Mouse (Mus musculus) thymus, adult 2 months (tissue): ENCODE measurements around the gene Ppp1r9a.

Source experiments
- CTCF ChIP-seq: fragments of 200-500 bp; IDR thresholded peaks from 2 replicates; pipeline ENCODE4 v1.5.1; 2012; ENCODE audit warnings: mild to moderate bottlenecking, control low read depth, low read length, moderate library complexity, borderline replicate concordance; ENCODE audit not compliant: control insufficient read depth, poor library complexity, insufficient read depth; ENCODE audit errors: extremely low read depth
- POLR2A ChIP-seq: fragments of 200-500 bp; IDR thresholded peaks from 2 replicates; pipeline ENCODE4 v1.6.1; 2012; ENCODE audit warnings: mild to moderate bottlenecking, low read length, control low read depth, moderate library complexity; ENCODE audit not compliant: control insufficient read depth, poor library complexity, insufficient read depth; ENCODE audit errors: extremely low read depth

DNA sequence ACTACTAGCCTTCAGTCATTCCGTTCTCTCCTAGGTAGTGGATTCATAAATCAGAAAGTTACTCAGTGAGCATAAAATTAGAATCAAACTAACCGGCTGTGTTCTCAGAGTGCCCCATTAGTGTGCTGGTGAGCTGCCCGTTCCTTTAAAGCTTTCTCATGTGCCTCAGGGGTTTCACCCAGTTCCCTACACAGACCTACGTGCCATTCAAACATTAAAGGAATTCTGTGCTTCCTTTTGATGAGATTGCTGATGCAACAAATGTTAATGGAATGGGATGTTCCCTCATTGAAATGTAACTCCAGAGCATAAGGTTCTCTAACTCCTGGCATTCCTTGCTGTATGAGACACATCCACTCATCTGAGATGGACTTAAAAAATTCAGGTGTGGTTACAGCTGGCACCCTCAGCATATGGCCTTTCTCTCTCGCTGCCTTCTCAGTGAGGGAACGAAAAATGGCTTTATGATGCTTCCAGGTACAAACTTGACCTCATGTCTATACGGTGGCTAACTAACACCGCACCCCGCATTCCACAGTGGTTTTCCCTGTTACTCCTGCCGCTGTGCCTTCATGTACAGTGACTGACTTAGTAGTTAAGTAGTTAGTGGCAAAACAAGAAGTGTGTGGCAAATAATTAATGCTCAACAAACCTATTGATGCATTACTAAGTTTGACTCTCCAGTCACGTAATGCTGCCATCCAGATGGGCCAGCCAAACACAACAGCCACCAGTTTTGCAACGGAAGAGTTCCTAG lies 236.3 kb downstream of the Ppp1r9a start:
- TF ChIP-seq POLR2A (no peak), CTCF (no peak)
